Mouse (Mus musculus): ENCODE results near the gene Coa5. TPM values are rescaled to one million over a fixed set of nuclear protein-coding genes. Genes with fewer than 3 reads are reported as not detected.

Coa5 gene
- total and polyA plus RNA-seq, 3 experiments = 43.8 to 79.8 (median 62.8) TPM

GRCm38 (mm10) chr1:37396481-37396880, 33.4 kb downstream of the Coa5 start:
- no peak overlapping the region for H3K4me3 ChIP-seq (replicated peaks in 1 of 3; ENCODE audit: low read depth in 2 of 3, low read length in 2 of 3, poor library complexity in 1 of 3)
- H3K36me3 ChIP-seq (replicated peaks in 1 of 2; ENCODE audit: control insufficient read depth in 1 of 2, insufficient read depth in 1 of 2, low read length in 1 of 2) = peaks cover 14 to 74% of the 10 kb centered on the region in 2 experiments
- no peaks in the 10 kb centered on the region for H3K79me2 ChIP-seq (replicated peaks; ENCODE audit: control insufficient read depth, extremely low read depth, insufficient read depth, poor library complexity, severe bottlenecking)
- TF ChIP-seq RAD21 (IDR thresholded peaks at IDR 0.05; ENCODE audit: low read depth, low read length) = no peak
- no peak for TF ChIP-seq MYC (IDR thresholded peaks at IDR 0.05; ENCODE audit: low read depth, low read length)
- TF ChIP-seq IRF4 (IDR thresholded peaks at IDR 0.05; ENCODE audit: low read depth, low read length) = no peak
- no peak for TF ChIP-seq RCOR1 (conservative IDR thresholded peaks at IDR 0.05; ENCODE audit: low read depth, low read length)
- no peak for TF ChIP-seq MAZ (IDR thresholded peaks at IDR 0.05; ENCODE audit: low read depth, low read length)
- no peak for TF ChIP-seq POLR2AphosphoS2 (IDR thresholded peaks at IDR 0.05; ENCODE audit: low read depth, low read length)
- no peak for TF ChIP-seq JUND (conservative IDR thresholded peaks at IDR 0.05; ENCODE audit: low read depth, low read length)
- no peak for TF ChIP-seq CTCF (conservative IDR thresholded peaks at IDR 0.05 in 1 of 2, IDR thresholded peaks at IDR 0.05 in 1 of 2; ENCODE audit: low read depth in 2 of 2, low read length in 2 of 2)
- no peak for TF ChIP-seq JUN (IDR thresholded peaks at IDR 0.05; ENCODE audit: insufficient read depth, low read depth, low read length)
- TF ChIP-seq NRF1 (IDR thresholded peaks at IDR 0.05; ENCODE audit: low read depth, low read length) = no peak
- no peak for TF ChIP-seq EP300 (IDR thresholded peaks at IDR 0.05; ENCODE audit: low read length)
- no peaks in the 10 kb centered on the region for H3K27me3 ChIP-seq (replicated peaks)
- no peaks in the 10 kb centered on the region for H3K9me3 ChIP-seq (replicated peaks; ENCODE audit: low read length)
- no peak overlapping the region for H3K27ac ChIP-seq (ENCODE audit: insufficient read depth, low read depth)
- no peak overlapping the region for H3K9ac ChIP-seq (ENCODE audit: insufficient read depth, low read depth)
- DNase-seq (ENCODE audit: extremely low read depth) = no peak
- dilution Hi-C loops (cut with MboI; ENCODE audit: extremely low pct_ligation_motif_present, extremely low pct_unique_long_range_greater_than_20kb, low sequenced_read_pairs) (no loop called here), in situ Hi-C loops (cut with MboI; ENCODE audit: low pct_ligation_motif_present, low pct_unique_long_range_greater_than_20kb, low sequenced_read_pairs) (no loop called here)
- H3K4me2 ChIP-seq (ENCODE audit: insufficient read depth, low read depth, poor library complexity, severe bottlenecking) = no peak overlapping the region
- peaks cover 0 to 4% of the 10 kb centered on the region in 2 experiments; a peak in 1 of 4 replicates for H3K4me1 ChIP-seq (ENCODE audit: control insufficient read depth in 1 of 2, insufficient read depth in 2 of 2)

DNA sequence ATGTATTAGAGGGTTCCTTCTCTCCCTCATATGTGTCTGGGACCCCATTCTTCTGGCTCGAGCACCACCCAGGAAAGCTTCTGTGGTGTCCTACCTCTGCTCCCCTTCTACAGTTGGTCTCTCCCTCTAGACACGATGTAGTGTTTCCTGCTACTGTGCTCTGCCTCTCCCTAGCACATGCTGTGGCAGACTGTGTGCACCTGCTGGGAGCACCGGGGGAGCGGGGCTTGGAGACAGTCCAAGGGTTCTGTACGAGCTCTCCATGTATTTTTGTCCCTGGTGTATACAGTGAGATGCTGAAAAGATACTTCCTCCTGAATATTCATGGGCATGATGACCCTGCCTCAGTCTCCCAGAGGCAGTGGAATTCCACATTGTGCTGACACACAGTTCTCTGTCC, 36.7 kb downstream of the Coa5 start:
- in situ Hi-C loops (cut with MboI; ENCODE audit: low pct_ligation_motif_present, low pct_unique_long_range_greater_than_20kb, low sequenced_read_pairs) = no loop called here
- TF ChIP-seq RAD21 (IDR thresholded peaks at IDR 0.05; ENCODE audit: low read depth, low read length) = no peak
- no peak for TF ChIP-seq MYC (IDR thresholded peaks at IDR 0.05; ENCODE audit: low read depth, low read length)
- no peak for TF ChIP-seq ZMIZ1 (IDR thresholded peaks at IDR 0.05; ENCODE audit: low read depth, low read length)
- TF ChIP-seq CHD2 (IDR thresholded peaks at IDR 0.05; ENCODE audit: low read length) = no peak
- no peak for TF ChIP-seq MAFK (IDR thresholded peaks at IDR 0.05; ENCODE audit: insufficient replicate concordance, low read length)
- no peak for TF ChIP-seq E2F4 (IDR thresholded peaks at IDR 0.05; ENCODE audit: insufficient replicate concordance, low read depth, low read length)
- no peak for TF ChIP-seq UBTF (IDR thresholded peaks at IDR 0.05; ENCODE audit: low read depth, low read length)
- no peak for TF ChIP-seq TCF12 (IDR thresholded peaks at IDR 0.05; ENCODE audit: low read depth, low read length)
- no peak for TF ChIP-seq NELFE (IDR thresholded peaks at IDR 0.05; ENCODE audit: low read depth, low read length)
- TF ChIP-seq EP300 (IDR thresholded peaks at IDR 0.05; ENCODE audit: low read length) = no peak
- no peak for TF ChIP-seq CTCF (conservative IDR thresholded peaks at IDR 0.05 in 1 of 2, IDR thresholded peaks at IDR 0.05 in 1 of 2; ENCODE audit: low read depth in 2 of 2, low read length in 2 of 2)
- no peak for TF ChIP-seq SMC3 (IDR thresholded peaks at IDR 0.05; ENCODE audit: low read depth, low read length)
- no peak for TF ChIP-seq USF1 (IDR thresholded peaks at IDR 0.05; ENCODE audit: low read depth, low read length)
- peaks cover 22 to 77% of the 10 kb centered on the region in 2 experiments for H3K36me3 ChIP-seq (replicated peaks in 1 of 2; ENCODE audit: control insufficient read depth in 1 of 2, insufficient read depth in 1 of 2, low read length in 1 of 2)
- no peak overlapping the region for H3K27ac ChIP-seq (ENCODE audit: insufficient read depth, low read depth)
- H3K4me1 ChIP-seq (ENCODE audit: control insufficient read depth in 1 of 2, insufficient read depth in 2 of 2) = no peaks in the 10 kb centered on the region
- no peaks in the 10 kb centered on the region for H3K79me2 ChIP-seq (replicated peaks; ENCODE audit: control insufficient read depth, extremely low read depth, insufficient read depth, poor library complexity, severe bottlenecking)
- dilution Hi-C loops (cut with MboI; ENCODE audit: extremely low pct_ligation_motif_present, extremely low pct_unique_long_range_greater_than_20kb, low sequenced_read_pairs) = no loop called here
- H3K9me3 ChIP-seq (replicated peaks; ENCODE audit: low read length) = no peaks in the 10 kb centered on the region
- H3K9ac ChIP-seq (ENCODE audit: insufficient read depth, low read depth) = no peak overlapping the region
- DNase-seq (ENCODE audit: extremely low read depth) = no peak
- no peak overlapping the region for H3K4me3 ChIP-seq (replicated peaks in 1 of 3; ENCODE audit: low read depth in 2 of 3, low read length in 2 of 3, poor library complexity in 1 of 3)
- no peaks in the 10 kb centered on the region for H3K27me3 ChIP-seq (replicated peaks)
- no peak overlapping the region for H3K4me2 ChIP-seq (ENCODE audit: insufficient read depth, low read depth, poor library complexity, severe bottlenecking)
